Mouse (Mus musculus): ENCODE measurements around the gene Pawr. TPM values are rescaled to one million over a fixed set of nuclear protein-coding genes. Genes with fewer than 3 reads are reported as not detected.

Pawr gene
- polyA plus RNA-seq, 1 experiment: 2.2 TPM

DNA sequence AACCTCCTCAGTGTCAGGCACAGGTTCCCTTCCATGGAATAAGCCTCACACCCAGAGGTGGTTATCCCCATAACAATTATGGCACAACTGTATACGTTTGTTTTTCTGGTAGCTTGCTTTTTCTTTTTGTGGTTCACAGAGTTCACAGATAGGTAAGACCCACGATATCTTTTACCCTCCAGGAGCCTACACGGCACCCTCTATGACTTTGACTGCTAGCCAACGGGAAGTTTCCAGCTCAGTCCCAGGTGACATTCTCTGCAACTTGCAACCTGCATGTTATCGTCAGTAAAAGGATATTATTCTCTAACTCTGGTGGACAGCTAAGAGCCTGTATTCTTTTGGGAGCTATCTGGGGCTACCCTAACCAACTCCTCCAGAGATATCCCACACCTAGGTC, 21.7 kb upstream of the Pawr start:
- H3K9me3 ChIP-seq: peaks cover 7% of the 10 kb centered on the region
- H3K4me3 ChIP-seq (replicated peaks): no peak overlapping the region
- TF ChIP-seq FLI1 (IDR thresholded peaks at IDR 0.05; ENCODE audit: low read length) (no peak), GATA1 (IDR thresholded peaks at IDR 0.05; ENCODE audit: borderline replicate concordance, low read length) (no peak)

DNA sequence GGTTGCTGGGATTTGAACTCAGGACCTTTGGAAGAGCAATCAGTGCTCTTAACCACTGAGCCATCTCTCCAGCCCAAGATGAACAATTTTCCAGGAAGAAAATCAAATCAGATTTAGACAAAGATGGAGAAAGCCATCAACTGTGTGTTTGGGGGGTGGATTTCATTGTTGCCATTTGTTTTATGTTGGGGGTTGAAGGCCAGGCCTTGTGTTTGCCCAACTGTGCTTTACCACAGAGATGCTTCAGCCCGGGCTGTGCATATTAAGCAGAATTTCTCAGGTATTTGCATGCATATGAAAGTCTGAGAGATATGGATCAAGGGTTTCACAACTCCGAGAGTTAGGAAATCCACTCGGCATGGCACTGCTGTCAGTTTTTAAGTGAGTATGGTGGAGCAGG, 20.5 kb upstream of the Pawr start:
- TF ChIP-seq GATA1 (IDR thresholded peaks at IDR 0.05; ENCODE audit: borderline replicate concordance, low read length) (no peak), FLI1 (IDR thresholded peaks at IDR 0.05; ENCODE audit: low read length) (no peak)

More for the DNA sequence above, 21.7 kb upstream of the Pawr start:
- Histone ChIP-seq H3K4me1 (no peaks in the 10 kb centered on the region), H3K27me3 (replicated peaks) (no peaks in the 10 kb centered on the region), H3K36me3 (replicated peaks; ENCODE audit: low read length) (no peaks in the 10 kb centered on the region)

DNA sequence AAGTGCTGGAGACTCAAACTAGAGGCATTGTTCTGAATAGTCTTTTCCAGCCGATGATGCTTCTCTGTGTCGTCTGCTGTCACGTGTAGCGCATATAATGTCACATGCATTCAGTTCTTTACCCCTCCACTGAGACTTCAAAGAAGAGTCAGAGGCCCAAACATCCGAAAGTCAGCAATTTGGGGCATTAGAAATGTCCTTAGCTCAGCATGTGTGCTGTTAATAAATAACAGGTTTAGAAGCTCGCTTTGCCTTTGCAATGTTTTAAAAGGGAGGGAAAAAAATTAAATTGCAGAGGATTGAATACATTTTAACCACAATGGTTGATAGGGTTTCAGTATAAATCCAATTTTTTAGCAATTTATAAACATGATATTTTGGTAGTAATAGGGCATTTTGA, 18.1 kb upstream of the Pawr start:
- TF ChIP-seq FLI1 (IDR thresholded peaks at IDR 0.05; ENCODE audit: low read length): no peak
- TF ChIP-seq GATA1 (IDR thresholded peaks at IDR 0.05; ENCODE audit: borderline replicate concordance, low read length): no peak
- Histone ChIP-seq H3K4me1 (no peaks in the 10 kb centered on the region), H3K27me3 (replicated peaks) (no peaks in the 10 kb centered on the region), H3K9me3 (peaks cover 4% of the 10 kb centered on the region), H3K4me3 (replicated peaks) (no peak overlapping the region), H3K36me3 (replicated peaks; ENCODE audit: low read length) (no peaks in the 10 kb centered on the region)

More for the DNA sequence above, 20.5 kb upstream of the Pawr start:
- Histone ChIP-seq H3K27me3 (replicated peaks) (no peaks in the 10 kb centered on the region), H3K9me3 (peaks cover 7% of the 10 kb centered on the region), H3K4me3 (replicated peaks) (no peak overlapping the region), H3K4me1 (no peaks in the 10 kb centered on the region), H3K36me3 (replicated peaks; ENCODE audit: low read length) (no peaks in the 10 kb centered on the region)

DNA sequence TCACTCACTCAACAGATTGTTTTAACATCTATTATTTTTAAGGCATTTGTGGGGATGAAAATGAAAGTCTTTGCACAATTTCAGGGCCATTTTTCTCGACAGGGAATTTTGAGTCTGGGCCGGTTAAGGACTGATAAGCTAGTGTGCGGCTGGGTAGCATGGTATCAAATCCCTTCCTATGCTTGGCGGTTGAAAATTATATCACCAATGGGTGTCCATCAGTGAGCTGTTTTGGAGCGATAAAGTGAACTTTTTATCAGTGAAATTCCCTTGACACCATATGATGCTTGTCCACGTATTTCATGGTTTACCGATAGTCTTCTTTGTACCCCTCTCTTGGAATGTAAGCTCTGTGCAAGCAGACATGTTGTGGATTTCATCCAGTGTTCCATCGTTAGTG, 17.5 kb upstream of the Pawr start:
- H3K4me3 ChIP-seq (replicated peaks): no peak overlapping the region
- no peaks in the 10 kb centered on the region for H3K4me1 ChIP-seq
- TF ChIP-seq GATA1 (IDR thresholded peaks at IDR 0.05; ENCODE audit: borderline replicate concordance, low read length) (no peak), FLI1 (IDR thresholded peaks at IDR 0.05; ENCODE audit: low read length) (no peak)
- peaks cover under 1% of the 10 kb centered on the region for H3K9me3 ChIP-seq
- no peaks in the 10 kb centered on the region for H3K36me3 ChIP-seq (replicated peaks; ENCODE audit: low read length)
- no peaks in the 10 kb centered on the region for H3K27me3 ChIP-seq (replicated peaks)

DNA sequence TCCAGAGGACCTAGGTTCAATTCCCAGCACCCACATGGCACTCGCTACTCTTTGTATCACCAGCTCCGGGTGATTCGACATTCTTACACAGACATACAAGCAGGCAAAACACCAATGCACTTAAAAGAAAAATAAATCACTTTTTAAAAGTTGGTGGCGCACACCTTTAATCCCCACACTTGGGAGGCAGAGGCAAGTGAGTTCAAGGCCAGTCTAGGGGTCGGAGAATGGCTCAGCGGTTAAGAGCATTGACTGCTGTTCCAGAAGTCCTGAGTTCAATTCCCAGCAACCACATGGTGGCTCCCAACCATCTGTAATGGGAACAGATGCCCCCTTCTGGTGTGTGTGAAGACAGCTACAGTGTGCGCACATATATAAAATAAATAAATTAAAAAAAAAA, 16.7 kb upstream of the Pawr start:
- H3K27me3 ChIP-seq (replicated peaks): no peaks in the 10 kb centered on the region
- no peaks in the 10 kb centered on the region for H3K36me3 ChIP-seq (replicated peaks; ENCODE audit: low read length)
- TF ChIP-seq FLI1 (IDR thresholded peaks at IDR 0.05; ENCODE audit: low read length) (no peak), GATA1 (IDR thresholded peaks at IDR 0.05; ENCODE audit: borderline replicate concordance, low read length) (no peak)
- no peak overlapping the region for H3K4me3 ChIP-seq (replicated peaks)
- H3K9me3 ChIP-seq: no peaks in the 10 kb centered on the region
- no peaks in the 10 kb centered on the region for H3K4me1 ChIP-seq

DNA sequence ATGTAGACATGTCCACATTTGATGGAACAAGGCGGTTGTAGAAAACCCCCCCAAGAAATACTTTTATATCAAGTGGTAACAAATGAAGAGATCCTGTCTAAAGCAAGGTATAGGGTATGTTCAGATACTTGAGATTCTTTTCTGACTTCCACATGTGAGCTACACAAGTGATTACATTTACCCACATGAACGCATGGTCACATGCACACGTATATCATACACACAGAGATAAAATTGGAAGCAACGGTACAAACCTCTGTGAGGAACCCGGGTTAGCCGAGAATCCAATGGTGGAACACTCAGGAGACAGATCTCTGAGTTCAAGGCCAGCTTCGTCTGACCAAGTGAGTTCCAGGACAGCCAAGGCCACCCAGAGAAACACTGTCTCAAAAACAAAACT, 3.6 kb upstream of the Pawr start:
- Histone ChIP-seq H3K36me3 (replicated peaks; ENCODE audit: low read length) (no peaks in the 10 kb centered on the region), H3K27me3 (replicated peaks) (peaks cover 43% of the 10 kb centered on the region), H3K4me1 (peaks cover 23% of the 10 kb centered on the region), H3K9me3 (peaks cover 21% of the 10 kb centered on the region), H3K4me3 (replicated peaks) (no peak overlapping the region)
- no peak for TF ChIP-seq GATA1 (IDR thresholded peaks at IDR 0.05; ENCODE audit: borderline replicate concordance, low read length)
- no peak for TF ChIP-seq FLI1 (IDR thresholded peaks at IDR 0.05; ENCODE audit: low read length)

DNA sequence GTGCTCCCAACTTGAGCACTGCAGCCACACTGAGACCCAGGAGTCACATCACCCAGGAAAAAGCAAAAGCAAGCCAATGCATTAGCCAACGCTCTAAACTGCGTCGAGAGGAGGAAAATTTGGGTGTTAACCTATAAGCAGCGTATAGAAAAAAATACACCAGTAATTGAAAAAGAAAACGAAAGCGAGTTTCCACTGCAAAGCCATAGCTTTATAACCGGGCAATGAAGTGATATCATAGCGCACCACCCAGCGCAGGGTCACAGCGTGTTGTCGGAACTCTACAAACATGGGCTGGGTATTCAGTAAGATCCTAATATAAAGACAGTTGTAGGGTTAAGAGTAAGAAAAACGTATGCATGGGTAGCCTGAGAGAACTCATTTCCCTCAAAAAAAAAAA, 2.9 kb upstream of the Pawr start:
- Histone ChIP-seq H3K36me3 (replicated peaks; ENCODE audit: low read length) (no peaks in the 10 kb centered on the region), H3K4me1 (peaks cover 24% of the 10 kb centered on the region), H3K4me3 (replicated peaks) (no peak overlapping the region), H3K27me3 (replicated peaks) (peaks cover 46% of the 10 kb centered on the region), H3K9me3 (peaks cover 17% of the 10 kb centered on the region)
- TF ChIP-seq FLI1 (IDR thresholded peaks at IDR 0.05; ENCODE audit: low read length): no peak
- TF ChIP-seq GATA1 (IDR thresholded peaks at IDR 0.05; ENCODE audit: borderline replicate concordance, low read length): no peak

DNA sequence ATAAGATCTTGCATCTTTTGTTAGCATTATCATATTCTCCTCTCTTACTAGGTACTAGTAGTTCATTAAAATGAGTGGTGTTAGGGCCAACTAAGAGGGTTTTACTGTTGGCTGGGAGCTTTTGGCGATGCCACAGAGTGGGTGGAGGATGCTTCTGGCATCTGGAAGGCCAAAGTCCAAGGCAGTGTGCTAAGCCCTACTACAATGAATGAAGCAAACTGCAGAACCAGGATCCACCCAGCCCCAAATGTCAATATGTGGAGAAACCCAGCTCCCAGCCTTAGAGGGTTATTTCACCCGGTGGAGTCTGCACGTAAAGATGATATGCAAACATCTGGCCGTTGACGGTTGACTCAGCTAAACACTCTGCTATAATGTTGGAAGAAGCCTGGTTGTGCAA, 2.1 kb upstream of the Pawr start:
- peaks cover 9% of the 10 kb centered on the region for H3K9me3 ChIP-seq
- peaks cover 51% of the 10 kb centered on the region for H3K27me3 ChIP-seq (replicated peaks)
- H3K4me1 ChIP-seq: peaks cover 24% of the 10 kb centered on the region
- no peaks in the 10 kb centered on the region for H3K36me3 ChIP-seq (replicated peaks; ENCODE audit: low read length)
- TF ChIP-seq FLI1 (IDR thresholded peaks at IDR 0.05; ENCODE audit: low read length) (no peak), GATA1 (IDR thresholded peaks at IDR 0.05; ENCODE audit: borderline replicate concordance, low read length) (no peak)
- H3K4me3 ChIP-seq (replicated peaks): no peak overlapping the region

DNA sequence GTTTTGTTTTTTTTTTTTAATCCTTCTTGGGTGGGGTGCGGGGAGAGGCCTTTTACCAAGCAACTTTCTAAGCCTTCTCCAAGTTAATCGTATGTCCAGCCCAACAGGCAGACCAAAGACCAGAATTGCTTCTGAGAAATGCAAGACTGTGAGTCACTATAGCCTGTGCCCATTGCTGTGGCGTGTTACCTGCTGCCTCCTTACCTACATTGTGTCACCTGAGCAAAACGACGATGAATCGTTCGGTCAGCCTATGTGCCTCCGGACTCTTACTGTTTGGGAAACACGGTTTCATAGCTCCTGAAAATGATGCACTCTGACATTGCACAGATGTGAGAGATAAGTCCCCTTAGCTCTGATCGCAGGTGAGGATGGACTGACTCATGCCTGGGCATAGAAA, 957 bp upstream of the Pawr start:
- H3K4me3 ChIP-seq (replicated peaks): peak overlapping the region; percentile 54
- TF ChIP-seq FLI1 (IDR thresholded peaks at IDR 0.05; ENCODE audit: low read length): no peak
- TF ChIP-seq GATA1 (IDR thresholded peaks at IDR 0.05; ENCODE audit: borderline replicate concordance, low read length): no peak
- H3K27me3 ChIP-seq (replicated peaks): peaks cover 48% of the 10 kb centered on the region
- no peaks in the 10 kb centered on the region for H3K36me3 ChIP-seq (replicated peaks; ENCODE audit: low read length)
- no peaks in the 10 kb centered on the region for H3K9me3 ChIP-seq
- peaks cover 24% of the 10 kb centered on the region for H3K4me1 ChIP-seq

DNA sequence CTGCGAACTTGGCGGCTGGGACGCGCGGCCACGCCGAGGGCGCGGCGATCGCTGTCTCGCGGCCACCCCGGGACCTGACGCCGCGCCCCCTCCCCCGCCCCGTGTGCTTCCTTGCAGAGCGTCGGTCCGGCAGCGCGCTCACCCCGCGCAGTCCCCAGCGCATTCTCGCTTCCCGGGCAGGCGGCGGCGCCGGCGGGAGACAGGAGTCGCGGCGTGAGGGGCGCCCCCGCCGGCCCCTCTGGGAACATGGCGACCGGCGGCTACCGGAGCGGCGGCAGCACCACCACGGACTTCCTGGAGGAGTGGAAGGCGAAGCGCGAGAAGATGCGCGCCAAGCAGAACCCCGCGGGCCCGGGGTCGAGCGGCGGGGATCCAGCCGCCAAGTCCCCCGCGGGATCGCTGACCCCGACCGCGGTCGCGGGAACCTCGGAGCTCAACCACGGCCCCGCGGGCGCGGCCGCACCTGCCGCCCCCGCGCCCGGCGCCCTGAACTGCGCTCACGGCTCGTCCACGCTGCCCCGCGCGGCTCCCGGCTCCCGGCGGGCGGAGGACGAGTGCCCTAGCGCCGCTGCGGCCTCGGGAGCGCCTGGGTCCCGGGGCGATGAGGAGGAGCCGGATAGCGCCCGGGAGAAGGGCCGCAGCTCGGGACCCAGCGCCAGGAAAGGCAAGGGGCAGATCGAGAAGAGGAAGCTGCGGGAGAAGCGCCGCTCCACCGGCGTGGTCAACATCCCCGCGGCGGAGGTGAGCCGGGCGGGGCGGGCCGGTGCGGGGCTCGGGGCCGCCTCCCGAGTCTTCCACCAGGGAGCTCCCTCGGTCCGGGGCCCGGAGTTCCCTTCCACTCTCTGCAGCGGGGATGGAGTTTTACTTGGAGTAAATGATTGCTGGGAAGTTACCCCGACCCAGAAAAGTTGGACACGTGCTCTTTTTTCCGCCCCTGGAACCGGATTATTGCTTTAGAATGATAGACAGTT, 935 bp downstream of the Pawr start:
- no peaks in the 10 kb centered on the region for H3K36me3 ChIP-seq (replicated peaks; ENCODE audit: low read length)

More for the DNA sequence above, 935 bp downstream of the Pawr start:
- Histone ChIP-seq H3K4me3 (replicated peaks) (peak overlapping the region; percentile 92), H3K4me1 (peaks cover 24% of the 10 kb centered on the region), H3K27me3 (replicated peaks) (peaks cover 48% of the 10 kb centered on the region), H3K9me3 (no peaks in the 10 kb centered on the region)
- no peak for TF ChIP-seq FLI1 (IDR thresholded peaks at IDR 0.05; ENCODE audit: low read length)
- TF ChIP-seq GATA1 (IDR thresholded peaks at IDR 0.05; ENCODE audit: borderline replicate concordance, low read length): no peak

All from megakaryocyte, embryonic 14.5 days (primary cell).